Mouse (Mus musculus): Measurements from ENCODE around the gene Olfr810.

The Olfr810 gene

DNA sequence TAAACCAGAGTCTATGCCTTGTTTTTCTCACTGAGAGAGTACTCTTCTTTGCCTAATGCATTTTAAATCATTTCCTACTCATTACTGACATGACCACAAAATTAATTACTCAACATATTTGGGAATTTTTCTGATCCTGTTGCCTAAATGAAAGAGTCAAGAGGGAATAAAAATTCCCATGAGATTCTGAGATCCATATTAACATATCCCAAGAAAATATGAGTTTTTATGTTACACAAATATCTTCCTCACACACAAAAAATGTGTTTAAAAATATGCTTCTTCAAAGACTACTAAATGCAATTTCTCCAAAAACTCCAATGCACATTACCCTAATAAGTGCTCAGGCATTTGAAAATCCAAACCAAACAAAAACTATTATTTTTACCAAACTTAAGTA, at the start of gene Olfr810:
Olfr810 (minus strand) TSS at position 101 of the 400 bp plus-strand sequence.
- in situ Hi-C loops (cut with MboI, MseI), result no loop called here

DNA sequence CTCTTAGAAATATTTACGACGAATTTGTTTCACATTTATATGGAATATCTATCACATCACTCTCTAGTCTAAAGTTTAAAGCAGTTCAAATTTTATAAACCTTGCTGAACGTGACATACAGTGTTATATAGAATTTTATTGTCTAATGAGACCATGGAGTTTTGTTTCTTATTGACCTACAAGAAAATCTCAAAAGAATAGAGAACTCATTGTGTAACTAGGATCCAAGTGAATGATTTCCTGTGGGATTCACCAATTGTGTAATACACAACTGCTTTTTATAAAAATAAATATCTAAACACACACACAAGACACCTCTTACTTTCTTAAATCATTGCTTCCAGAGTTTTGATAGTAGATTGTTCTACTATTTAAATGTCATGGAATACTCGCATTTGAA, 9.6 kb upstream of the Olfr810 start, which contains the start of gene Olfr811:
Olfr811 (minus strand) TSS at position 101 of the 400 bp plus-strand sequence.
- in situ Hi-C loops (cut with MboI, MseI), result no loop called here

DNA sequence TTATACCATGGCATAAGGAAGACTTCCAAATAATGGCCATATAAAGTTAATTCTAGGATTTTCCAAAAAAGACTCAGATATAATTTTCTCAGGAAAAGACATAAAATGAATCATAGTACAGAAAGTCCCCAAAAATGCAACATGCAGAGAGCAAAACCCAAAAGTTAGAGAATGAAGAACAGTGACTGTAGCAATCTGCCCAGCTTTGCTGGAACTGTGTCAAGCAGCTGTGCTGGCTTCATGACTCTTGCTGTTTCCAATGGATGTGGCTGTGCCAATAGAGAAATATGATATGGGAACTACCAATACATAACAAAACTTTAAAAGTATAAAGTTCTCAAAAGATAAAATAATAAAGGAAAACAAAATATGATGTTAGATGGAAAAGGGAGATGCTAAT, 16.6 kb downstream of the Olfr810 start:
- in situ Hi-C loops (cut with MboI, MseI), result no loop called here

DNA sequence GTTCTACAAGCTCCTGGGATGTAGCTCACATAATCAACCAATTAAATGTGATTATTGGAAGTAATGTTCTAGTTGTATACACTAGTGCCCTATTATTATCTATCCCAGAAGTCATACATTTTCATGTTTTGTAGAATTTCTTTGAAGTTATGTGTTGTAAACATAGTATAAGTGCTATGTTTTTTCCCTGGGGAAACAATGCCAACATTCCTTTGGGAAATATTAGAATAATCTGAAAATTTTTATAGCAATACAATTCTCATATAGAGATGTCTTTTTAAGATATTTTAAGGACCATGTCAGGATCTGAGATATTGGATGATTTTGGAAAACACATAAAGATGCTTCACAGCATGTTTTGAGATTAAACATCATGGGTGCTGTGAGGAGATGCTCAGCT, 20.4 kb downstream of the Olfr810 start, which contains the start of gene Olfr809:
Olfr809 (plus strand) TSS at position 301 of the 400 bp plus-strand sequence.
- in situ Hi-C loops (cut with MboI, MseI), result no loop called here

DNA sequence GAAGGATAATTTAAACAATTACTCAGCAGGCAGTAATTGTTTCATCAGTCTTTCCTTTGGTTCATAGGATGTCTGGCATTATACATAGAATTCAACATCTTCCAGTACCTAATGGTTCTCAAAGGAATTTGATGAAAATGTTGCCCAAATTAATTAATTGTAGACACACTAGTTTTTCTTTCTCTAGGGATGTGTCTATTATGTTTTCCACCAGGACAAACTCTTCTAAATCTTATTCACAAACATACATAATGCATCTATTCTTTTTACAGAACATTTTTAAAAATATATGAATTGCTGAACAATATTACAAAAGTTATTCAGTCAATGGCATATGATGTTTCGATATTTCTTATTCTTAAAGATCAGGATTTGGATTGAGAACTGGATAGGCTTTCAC, 29.5 kb downstream of the Olfr810 start, which contains the start of gene Olfr808:
Olfr808 (plus strand) TSS at position 301 of the 400 bp plus-strand sequence.
- in situ Hi-C loops (cut with MboI, MseI), result no loop called here

DNA sequence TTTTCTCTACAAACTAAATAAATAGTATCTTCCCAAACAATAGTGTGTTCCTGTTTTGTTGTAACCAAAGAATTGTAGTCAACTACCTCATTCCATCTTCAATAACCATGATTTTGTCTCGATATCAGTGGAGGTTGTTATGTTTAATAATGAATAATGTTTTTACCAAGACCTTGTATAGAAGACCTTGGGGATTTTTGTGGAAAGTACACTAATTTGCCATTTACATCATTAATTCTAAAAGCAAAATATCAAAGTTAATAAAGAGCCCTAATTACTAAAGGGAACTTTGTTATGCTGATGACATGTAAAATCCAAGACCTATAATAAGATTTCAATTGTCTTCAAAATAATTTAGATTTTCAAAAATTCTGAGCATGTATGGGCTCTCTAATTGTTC, 37.0 kb downstream of the Olfr810 start, which contains the start of gene Olfr807:
Olfr807 (minus strand) TSS at position 101 of the 400 bp plus-strand sequence.
- in situ Hi-C loops (cut with MboI, MseI), result no loop called here

DNA sequence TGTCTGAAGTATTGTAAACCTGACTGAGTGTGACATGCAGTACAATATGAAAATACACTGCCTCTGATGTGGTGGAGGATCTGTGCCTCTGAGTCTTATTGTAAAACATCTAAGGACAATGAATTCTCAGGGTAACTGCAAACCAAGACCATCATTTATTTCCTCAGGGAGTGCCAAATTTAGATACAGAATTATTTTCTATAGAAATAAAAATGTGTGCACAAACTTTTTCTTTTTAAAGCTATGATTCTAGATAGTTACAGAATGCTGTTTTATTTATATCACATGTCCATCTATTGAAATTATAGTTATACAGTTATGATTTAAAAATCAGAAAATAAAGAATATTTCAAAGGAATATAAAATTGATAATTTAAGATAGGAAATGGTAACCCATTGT, 52.9 kb downstream of the Olfr810 start, which contains the start of gene Olfr806:
Olfr806 (minus strand) TSS at position 101 of the 400 bp plus-strand sequence.
- in situ Hi-C loops (cut with MboI, MseI), result no loop called here
